21 mouse cellular contexts compared by ENCODE assay signal in the genomic region with DNA sequence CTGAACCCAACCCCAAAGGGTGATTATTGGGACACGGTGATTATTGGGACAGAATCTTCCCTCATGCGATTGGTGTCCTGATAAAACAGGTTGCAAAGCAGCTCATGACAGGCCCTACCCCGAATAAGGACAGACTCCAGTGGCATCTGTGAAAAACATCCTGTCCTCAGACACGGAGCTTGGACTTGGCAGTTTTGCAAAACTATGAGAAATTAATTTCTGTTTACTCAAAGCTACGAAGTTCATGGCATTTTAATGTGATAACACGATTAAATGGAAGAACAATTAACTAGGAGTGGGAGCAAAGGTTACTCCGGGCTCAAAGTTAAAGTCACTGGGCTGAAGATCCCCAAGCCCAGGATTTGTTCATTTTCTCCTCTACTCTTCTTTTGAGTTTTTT. TPM values are rescaled to one million over a fixed set of nuclear protein-coding genes. Genes with fewer than 3 reads are reported as not detected.
"Had no signal": no experiment of that assay in that cellular context is flagged by ENCODE, and none has a peak within 500 bp of the region (broad histone marks: within the 10 kb centered on the region; RNA-seq: fewer than 3 reads in every experiment).

No protein-coding gene starts in this region.

- H3K4me2 ChIP-seq: hindbrain, embryonic 14.5 days; liver, embryonic 11.5 days; liver, embryonic 15.5 days; lung, embryonic 15.5 days; midbrain, embryonic 13.5 days had no signal

- H3K27ac ChIP-seq: hindbrain, embryonic 14.5 days; hindbrain, postnatal 0 days; left cerebral cortex, adult 2 months; liver, embryonic 15.5 days; lung, embryonic 15.5 days; midbrain, embryonic 10.5 days; midbrain, embryonic 13.5 days; stomach, postnatal 0 days had no signal

- H3K4me3 ChIP-seq: left cerebral cortex, adult 2 months; liver, embryonic 15.5 days; lung, embryonic 15.5 days; megakaryocyte, embryonic 14.5 days; midbrain, embryonic 10.5 days; midbrain, embryonic 13.5 days had no signal

- DNase-seq: layer of hippocampus, postnatal 36 days; lung, adult 18-20 months; lung, postnatal 10 days; lung, postnatal 36 days; thymus, postnatal 25 days had no signal

- H3K9me3 ChIP-seq: liver, embryonic 15.5 days; lung, embryonic 15.5 days; midbrain, embryonic 10.5 days; midbrain, embryonic 13.5 days had no signal

- H3K9ac ChIP-seq: hindbrain, embryonic 14.5 days; liver, embryonic 15.5 days; lung, embryonic 15.5 days; midbrain, embryonic 13.5 days had no signal

- ATAC-seq: hindbrain, postnatal 0 days; inflammation-experienced regulatory T-cells, adult 6 months; intestine, embryonic 16.5 days; midbrain, embryonic 13.5 days; midbrain, embryonic 16.5 days had no signal

- H3K36me3 ChIP-seq: liver, embryonic 15.5 days; lung, embryonic 15.5 days; midbrain, embryonic 10.5 days; midbrain, embryonic 13.5 days had no signal

RNA-seq across cellular contexts. Expression of gene Slc27a2, which starts 2.5 kb away (rescaled TPM):
- polyA plus RNA-seq: inflammation-experienced regulatory T-cells, adult 6 months; limb, embryonic 11.5 days had no signal

RNA-seq across cellular contexts. Expression of gene Atp8b4, which starts 49.2 kb away (rescaled TPM):
- total RNA-seq: layer of hippocampus, postnatal 36 days; left cerebral cortex, postnatal 10 days; left cerebral cortex, postnatal 36 days had no signal
- polyA plus RNA-seq: hindbrain, postnatal 0 days; midbrain, embryonic 13.5 days; midbrain, embryonic 16.5 days had no signal
